Mouse (Mus musculus): Measurements from ENCODE around the gene Rhbdf2. TPM values are rescaled to one million over a fixed set of nuclear protein-coding genes. Genes with fewer than 3 reads are reported as not detected.

Rhbdf2 gene
- polyA plus RNA-seq, 1 experiment: 1.8 TPM

GRCm38 (mm10) chr11:116661291-116661947 is 34.6 kb upstream of the Rhbdf2 start:
- no peak for TF ChIP-seq GATA1 (IDR thresholded peaks at IDR 0.05; ENCODE audit: low read length)
- TF ChIP-seq TAL1 (IDR thresholded peaks at IDR 0.05; ENCODE audit: low read length): no peak
- Histone ChIP-seq H3K4me1 (ENCODE audit: control insufficient read depth) (peaks cover 23% of the 10 kb centered on the region), H3K36me3 (ENCODE audit: control insufficient read depth) (no peaks in the 10 kb centered on the region), H3K4me3 (replicated peaks) (no peak overlapping the region), H3K27me3 (ENCODE audit: control insufficient read depth) (peaks cover 50% of the 10 kb centered on the region), H3K9me3 (ENCODE audit: control insufficient read depth, low read length) (no peaks in the 10 kb centered on the region)

GRCm38 (mm10) chr11:116660181-116660580 is 33.4 kb upstream of the Rhbdf2 start:
- H3K36me3 ChIP-seq (ENCODE audit: control insufficient read depth): no peaks in the 10 kb centered on the region

DNA sequence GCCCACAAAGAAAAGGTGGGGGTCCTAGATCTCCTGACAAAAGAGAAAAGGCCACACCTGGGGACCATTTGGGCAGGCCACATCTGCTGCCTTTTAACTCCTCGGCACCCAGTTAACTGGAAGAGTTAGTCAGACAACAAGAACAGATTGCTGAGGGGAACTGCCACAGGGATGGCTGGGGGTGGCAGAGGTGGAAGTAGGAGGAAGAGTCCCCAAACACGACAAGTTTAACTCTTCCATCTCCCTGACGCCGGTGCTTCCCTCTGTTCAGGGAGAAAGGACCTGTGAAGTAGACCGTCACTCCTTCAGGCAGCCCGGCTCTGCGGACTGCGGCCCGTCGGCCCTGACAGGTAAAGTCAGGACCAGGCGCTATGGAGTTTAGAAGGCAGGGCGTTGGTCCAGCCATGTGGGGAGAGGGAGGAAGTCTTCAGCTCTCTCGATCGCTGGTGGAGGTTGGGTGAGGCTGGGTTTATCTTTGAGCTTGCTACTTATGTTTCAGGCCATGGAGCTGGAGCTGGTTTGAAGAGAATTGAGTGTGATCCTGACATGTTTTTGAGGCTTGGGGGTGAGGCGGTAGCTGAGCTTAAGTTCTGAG is 32.3 kb upstream of the Rhbdf2 start:
- no peak overlapping the region for H3K4me3 ChIP-seq (replicated peaks)
- peaks cover 26% of the 10 kb centered on the region for H3K4me1 ChIP-seq (ENCODE audit: control insufficient read depth)
- H3K27me3 ChIP-seq (ENCODE audit: control insufficient read depth): peaks cover 54% of the 10 kb centered on the region
- H3K9me3 ChIP-seq (ENCODE audit: control insufficient read depth, low read length): no peaks in the 10 kb centered on the region; the same call in 1 of the 2 replicates
- no peaks in the 10 kb centered on the region for H3K36me3 ChIP-seq (ENCODE audit: control insufficient read depth)
- TF ChIP-seq TAL1 (IDR thresholded peaks at IDR 0.05; ENCODE audit: low read length): no peak
- no peak for TF ChIP-seq GATA1 (IDR thresholded peaks at IDR 0.05; ENCODE audit: low read length)

More at GRCm38 (mm10) chr11:116660181-116660580, 33.4 kb upstream of the Rhbdf2 start:
- Histone ChIP-seq H3K4me3 (replicated peaks) (no peak overlapping the region), H3K27me3 (ENCODE audit: control insufficient read depth) (peaks cover 46% of the 10 kb centered on the region), H3K9me3 (ENCODE audit: control insufficient read depth, low read length) (no peaks in the 10 kb centered on the region), H3K4me1 (ENCODE audit: control insufficient read depth) (peaks cover 23% of the 10 kb centered on the region)
- TF ChIP-seq GATA1 (IDR thresholded peaks at IDR 0.05; ENCODE audit: low read length) (no peak), TAL1 (IDR thresholded peaks at IDR 0.05; ENCODE audit: low read length) (no peak)

- Histone ChIP-seq H3K4me3 (replicated peaks) (no peak overlapping the region), H3K36me3 (ENCODE audit: control insufficient read depth) (no peaks in the 10 kb centered on the region), H3K27me3 (ENCODE audit: control insufficient read depth) (peaks cover 54% of the 10 kb centered on the region), H3K9me3 (ENCODE audit: control insufficient read depth, low read length) (peaks cover 4% of the 10 kb centered on the region; the same call in 1 of the 2 replicates), H3K4me1 (ENCODE audit: control insufficient read depth) (peaks cover 31% of the 10 kb centered on the region)
- no peak for TF ChIP-seq TAL1 (IDR thresholded peaks at IDR 0.05; ENCODE audit: low read length)
- TF ChIP-seq GATA1 (IDR thresholded peaks at IDR 0.05; ENCODE audit: low read length): no peak
These were observed 31.4 kb upstream of the Rhbdf2 start for GRCm38 (mm10) chr11:116658238-116658637.

DNA sequence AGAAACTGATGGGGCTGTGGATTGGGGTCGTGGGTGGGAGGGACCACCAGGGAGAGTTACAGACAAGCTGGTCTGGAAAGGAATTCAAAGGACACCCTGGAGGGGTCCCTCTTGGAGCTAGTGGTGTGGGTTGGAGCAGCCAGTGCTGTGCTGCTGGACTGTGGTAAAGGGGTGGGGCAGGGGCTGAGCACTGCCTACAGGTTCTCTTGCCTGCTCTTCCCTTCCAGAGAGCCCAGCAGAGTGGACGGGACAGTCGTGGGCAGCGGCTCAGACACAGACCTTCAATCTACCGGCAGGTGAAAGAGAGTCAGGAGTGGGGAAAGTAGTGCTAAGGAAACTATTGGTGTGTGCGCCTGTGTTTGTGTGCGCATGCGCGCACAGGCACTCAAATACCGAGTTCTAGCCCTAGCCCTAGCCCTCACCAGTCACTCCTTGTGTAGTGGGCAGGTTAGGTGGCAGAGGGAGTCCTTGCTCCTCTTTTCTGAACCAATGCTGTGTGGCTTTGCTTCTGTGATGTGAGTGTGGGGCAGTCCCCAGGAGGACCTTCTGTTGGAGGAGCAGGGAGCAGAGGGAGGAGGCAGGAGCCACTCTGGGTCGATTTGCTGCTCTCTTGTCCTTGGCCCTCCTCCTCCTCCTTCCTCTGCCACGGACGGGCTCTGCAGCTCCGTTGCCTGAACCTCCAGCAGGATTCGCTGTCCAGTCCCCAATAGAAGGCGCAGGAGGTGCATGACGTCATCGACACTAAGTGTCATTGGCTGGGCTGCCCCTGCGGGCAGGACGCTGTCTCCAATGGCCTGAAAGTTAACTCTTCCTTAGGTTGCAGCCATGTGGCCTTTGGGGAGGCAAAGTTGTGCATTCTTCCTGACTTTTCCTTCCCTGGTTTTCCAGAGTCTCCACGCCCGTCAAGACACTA is 30.7 kb upstream of the Rhbdf2 start:
- no peaks in the 10 kb centered on the region for H3K36me3 ChIP-seq (ENCODE audit: control insufficient read depth)
- peaks cover 4% of the 10 kb centered on the region; the same call in 1 of the 2 replicates for H3K9me3 ChIP-seq (ENCODE audit: control insufficient read depth, low read length)
- no peak for TF ChIP-seq GATA1 (IDR thresholded peaks at IDR 0.05; ENCODE audit: low read length)
- TF ChIP-seq TAL1 (IDR thresholded peaks at IDR 0.05; ENCODE audit: low read length): no peak
- H3K4me3 ChIP-seq (replicated peaks): peak overlapping the region; percentile 54
- peaks cover 54% of the 10 kb centered on the region for H3K27me3 ChIP-seq (ENCODE audit: control insufficient read depth)
- H3K4me1 ChIP-seq (ENCODE audit: control insufficient read depth): peaks cover 31% of the 10 kb centered on the region

DNA sequence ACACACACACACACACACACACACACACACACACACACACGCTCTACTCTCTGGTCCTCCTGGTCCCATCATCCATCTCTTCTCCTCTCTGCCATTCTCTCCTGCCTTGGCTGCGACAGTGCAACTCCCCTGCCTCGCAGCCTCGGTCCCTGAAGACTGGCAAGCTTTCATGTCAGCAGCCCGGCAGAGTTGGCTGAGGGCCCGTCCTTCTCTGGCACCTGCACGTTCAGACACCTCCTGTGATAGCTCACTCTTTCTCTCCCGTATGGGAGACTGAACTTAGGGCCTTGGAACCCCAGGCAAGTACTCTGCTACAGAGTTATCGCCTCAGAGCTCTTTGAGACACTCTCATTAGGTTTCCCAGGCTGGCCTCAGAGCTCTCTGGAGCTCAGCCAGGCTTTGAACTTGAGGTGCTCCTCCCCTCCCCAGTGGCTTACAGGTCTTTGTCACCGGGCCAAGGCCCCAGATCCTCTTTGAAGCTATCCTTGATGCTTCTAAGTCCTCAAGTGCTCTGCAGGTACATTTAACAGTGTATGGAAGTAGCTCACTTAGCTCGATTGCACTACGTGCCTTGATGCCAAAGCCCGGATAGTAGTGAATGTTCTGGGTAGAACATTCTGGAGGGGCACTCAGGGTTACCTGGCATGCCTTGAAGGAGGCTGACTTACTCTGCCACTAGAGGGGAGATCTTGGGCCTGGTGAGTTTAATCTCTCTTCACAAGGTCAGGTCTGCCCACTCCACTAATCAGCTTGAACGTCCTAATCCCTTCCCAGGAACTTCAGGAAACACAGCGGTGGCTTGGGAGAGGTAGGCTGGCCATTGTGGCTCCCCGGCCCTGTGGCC is 29.8 kb upstream of the Rhbdf2 start:
- Histone ChIP-seq H3K4me3 (replicated peaks) (no peak overlapping the region), H3K9me3 (ENCODE audit: control insufficient read depth, low read length) (peaks cover 4% of the 10 kb centered on the region; the same call in 1 of the 2 replicates), H3K36me3 (ENCODE audit: control insufficient read depth) (no peaks in the 10 kb centered on the region), H3K27me3 (ENCODE audit: control insufficient read depth) (peaks cover 54% of the 10 kb centered on the region), H3K4me1 (ENCODE audit: control insufficient read depth) (peaks cover 31% of the 10 kb centered on the region)
- TF ChIP-seq GATA1 (IDR thresholded peaks at IDR 0.05; ENCODE audit: low read length) (no peak), TAL1 (IDR thresholded peaks at IDR 0.05; ENCODE audit: low read length) (no peak)

- Histone ChIP-seq H3K27me3 (ENCODE audit: control insufficient read depth) (peaks cover 62% of the 10 kb centered on the region), H3K4me3 (replicated peaks) (no peak within 1 kb of the TSS), H3K36me3 (ENCODE audit: control insufficient read depth) (no peaks in the 10 kb centered on the region), H3K4me1 (ENCODE audit: control insufficient read depth) (peaks cover 28% of the 10 kb centered on the region), H3K9me3 (ENCODE audit: control insufficient read depth, low read length) (peaks cover 4% of the 10 kb centered on the region; the same call in 1 of the 2 replicates)
- TF ChIP-seq GATA1 (IDR thresholded peaks at IDR 0.05; ENCODE audit: low read length) (no peak), TAL1 (IDR thresholded peaks at IDR 0.05; ENCODE audit: low read length) (no peak)
These were observed 27.5 kb upstream of the Rhbdf2 start, which contains the start of gene Cygb for GRCm38 (mm10) chr11:116654255-116654821. Gene Cygb, minus strand, starts transcription at chr11:116654313.

GRCm38 (mm10) chr11:116653709-116654221 is 26.9 kb upstream of the Rhbdf2 start:
- peaks cover 4% of the 10 kb centered on the region; the same call in 1 of the 2 replicates for H3K9me3 ChIP-seq (ENCODE audit: control insufficient read depth, low read length)
- peaks cover 25% of the 10 kb centered on the region for H3K4me1 ChIP-seq (ENCODE audit: control insufficient read depth)
- no peak for TF ChIP-seq TAL1 (IDR thresholded peaks at IDR 0.05; ENCODE audit: low read length)
- TF ChIP-seq GATA1 (IDR thresholded peaks at IDR 0.05; ENCODE audit: low read length): no peak
- no peaks in the 10 kb centered on the region for H3K36me3 ChIP-seq (ENCODE audit: control insufficient read depth)
- peaks cover 65% of the 10 kb centered on the region for H3K27me3 ChIP-seq (ENCODE audit: control insufficient read depth)
- no peak overlapping the region for H3K4me3 ChIP-seq (replicated peaks)
